Mouse (Mus musculus): Measurements from ENCODE around the gene Cygb.

- TF ChIP-seq CTCF (IDR thresholded peaks at IDR 0.05; ENCODE audit: control insufficient read depth, insufficient read depth, low read length) (no peak), POLR2A (IDR thresholded peaks at IDR 0.05; ENCODE audit: borderline replicate concordance, control insufficient read depth, low read depth, low read length) (no peak)
These were observed 5.7 kb downstream of the Cygb start for GRCm38 (mm10) chr11:116648213-116648921.

Data from bone marrow, adult 2 months (tissue).